Mouse (Mus musculus) midbrain, postnatal 0 days (tissue): ENCODE measurements around the gene Gpsm2. TPM values are rescaled to one million over a fixed set of nuclear protein-coding genes. Genes with fewer than 3 reads are reported as not detected.

ENCODE experiments used
- ATAC-seq: fragments of 200-750 bp; cut with Nextera tagmentation; 2 replicates; pipeline ENCODE4 v1.8.0; 2017; ENCODE audit warnings: moderate number of reproducible peaks, mild to moderate bottlenecking, moderate TSS enrichment, moderate library complexity; ENCODE audit not compliant: low FRiP score
- DNase-seq: peaks from one replicate; pipeline ENCODE4 v3.0.0-alpha.2; 2015; ENCODE audit warnings: low spot score
- H3K27ac ChIP-seq: fragments of 300-500 bp; sonication (generic); 2 replicates; pipeline ENCODE4 v1.5.1; 2014; ENCODE audit warnings: low read depth, mild to moderate bottlenecking, low read length, mixed read lengths
- H3K27me3 ChIP-seq: fragments of 300-500 bp; sonication (generic); 2 replicates; pipeline ENCODE4 v1.6.1; 2014; ENCODE audit warnings: low read length, control low read depth, mixed read lengths; ENCODE audit not compliant: insufficient read depth
- H3K36me3 ChIP-seq: fragments of 300-500 bp; sonication (generic); 2 replicates; pipeline ENCODE4 v1.6.1; 2014; ENCODE audit warnings: low read length, control low read depth, mixed read lengths; ENCODE audit not compliant: insufficient read depth
- H3K4me1 ChIP-seq: fragments of 300-500 bp; sonication (generic); 2 replicates; pipeline ENCODE4 v1.6.1; 2014; ENCODE audit warnings: mild to moderate bottlenecking, control low read depth, antibody characterized with exemption, low read length, mixed read lengths; ENCODE audit not compliant: insufficient read depth
- H3K4me2 ChIP-seq: fragments of 300-500 bp; sonication (generic); 2 replicates; pipeline ENCODE4 v1.6.1; 2014; ENCODE audit warnings: low read depth, mild to moderate bottlenecking, low read length, mixed read lengths; ENCODE audit not compliant: poor library complexity, severe bottlenecking
- H3K4me3 ChIP-seq: fragments of 300-500 bp; sonication (generic); 2 replicates; pipeline ENCODE4 v1.5.1; 2014; ENCODE audit warnings: low read depth, mild to moderate bottlenecking, low read length, moderate library complexity
- H3K9ac ChIP-seq: fragments of 300-500 bp; sonication (generic); replicated peaks from 2 replicates; pipeline ENCODE4 v1.6.1; 2014; ENCODE audit warnings: mild to moderate bottlenecking, low read length, moderate library complexity, mixed read lengths; ENCODE audit not compliant: poor library complexity, severe bottlenecking
- H3K9me3 ChIP-seq: fragments of 300-500 bp; sonication (generic); 2 replicates; pipeline ENCODE4 v1.6.1; 2016; ENCODE audit warnings: low read length, control low read depth
- CTCF ChIP-seq: IDR thresholded peaks from 2 replicates; pipeline ENCODE4 v1.5.1; 2016; ENCODE audit warnings: antibody characterized with exemption, mild to moderate bottlenecking
- WGBS: fragments of 180-500 bp; shearing (Covaris S2); extraction: QIAGEN DNeasy Blood & Tissue Kit; methylation state at CpG from one replicate; pipeline ENCODE4 v1.1.7; 2014; 5-methylcytosine and 5-hydroxymethylcytosine counted together
- polyA plus RNA-seq: library from polyadenylated mRNA; unstranded; fragments of >200 nt; fragmentation: Nextera tagmentation; extraction: Ambion mirVana; gene quantifications from 2 replicates; pipeline ENCODE4 v1.2.1, GENCODE M21; 2015
- total RNA-seq: library from RNA; depleted of rRNA; stranded (reverse); fragments of >200 nt; gene quantifications from 2 replicates; pipeline ENCODE4 v1.2.3, GENCODE M21; 2014; rRNA removed

Gpsm2 gene
- total RNA-seq (8.6 and 10.6 TPM in 2 replicates), polyA plus RNA-seq (12.7 and 13.3 TPM in 2 replicates)

DNA sequence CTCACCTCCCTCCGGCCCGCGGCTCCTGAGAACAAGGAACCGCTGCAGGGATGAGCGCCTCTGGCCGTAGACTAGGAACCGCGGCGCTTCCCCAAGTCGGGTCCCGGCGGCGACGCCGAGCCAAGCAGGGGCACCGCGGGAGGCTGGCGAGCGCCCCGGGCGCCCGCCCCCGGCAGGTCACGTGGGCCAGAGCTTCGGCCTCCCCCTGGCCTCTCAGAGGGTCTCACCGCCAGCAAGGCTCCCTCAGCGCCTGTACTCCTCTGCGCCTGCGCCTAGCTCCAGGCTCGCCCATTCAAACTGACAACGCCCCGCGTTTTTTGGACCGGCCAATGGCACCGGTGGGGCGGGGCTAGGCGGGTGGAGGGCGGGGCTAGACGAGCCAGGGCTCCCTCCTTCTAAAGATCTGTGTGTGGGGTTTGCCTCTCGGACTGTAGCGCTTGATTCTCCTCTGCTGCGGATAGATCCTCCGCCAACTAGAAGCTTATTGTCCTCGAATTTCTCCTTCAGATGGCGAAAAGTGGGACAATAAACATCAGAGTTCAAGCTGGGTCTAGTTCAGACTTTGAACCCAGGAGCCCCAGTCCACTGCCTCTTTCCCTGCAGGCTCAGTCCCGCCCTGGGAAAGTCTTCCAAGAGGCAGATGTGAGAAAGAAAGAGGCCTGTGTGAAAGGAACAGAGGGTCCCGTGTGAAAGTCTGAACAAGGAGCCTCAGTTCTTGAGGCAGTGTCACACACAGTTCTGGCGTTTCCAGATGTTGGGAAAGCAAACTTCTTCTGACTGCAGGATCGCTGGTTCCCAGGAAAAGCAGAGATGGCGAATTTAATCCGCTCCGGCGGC lies at the start of gene Gpsm2:
Gene Gpsm2, minus strand, starts transcription at position 274 of the 837 bp plus-strand sequence.
- Histone ChIP-seq H3K4me3 (peak within 1 kb of the TSS; percentile 87), H3K27ac (peak within 1 kb of the TSS; percentile 76), H3K9ac (peak within 1 kb of the TSS; percentile 70), H3K9me3 (no peaks in the 10 kb centered on the region), H3K36me3 (no peaks in the 10 kb centered on the region), H3K4me2 (peak within 1 kb of the TSS; percentile 78), H3K27me3 (no peaks in the 10 kb centered on the region), H3K4me1 (no peaks in the 10 kb centered on the region)
- WGBS = 2% methylated on average over 53 of the region's 53 CpGs
- no peak for TF ChIP-seq CTCF
- DNase-seq (peak; percentile 97), ATAC-seq (peak; percentile 98)

DNA sequence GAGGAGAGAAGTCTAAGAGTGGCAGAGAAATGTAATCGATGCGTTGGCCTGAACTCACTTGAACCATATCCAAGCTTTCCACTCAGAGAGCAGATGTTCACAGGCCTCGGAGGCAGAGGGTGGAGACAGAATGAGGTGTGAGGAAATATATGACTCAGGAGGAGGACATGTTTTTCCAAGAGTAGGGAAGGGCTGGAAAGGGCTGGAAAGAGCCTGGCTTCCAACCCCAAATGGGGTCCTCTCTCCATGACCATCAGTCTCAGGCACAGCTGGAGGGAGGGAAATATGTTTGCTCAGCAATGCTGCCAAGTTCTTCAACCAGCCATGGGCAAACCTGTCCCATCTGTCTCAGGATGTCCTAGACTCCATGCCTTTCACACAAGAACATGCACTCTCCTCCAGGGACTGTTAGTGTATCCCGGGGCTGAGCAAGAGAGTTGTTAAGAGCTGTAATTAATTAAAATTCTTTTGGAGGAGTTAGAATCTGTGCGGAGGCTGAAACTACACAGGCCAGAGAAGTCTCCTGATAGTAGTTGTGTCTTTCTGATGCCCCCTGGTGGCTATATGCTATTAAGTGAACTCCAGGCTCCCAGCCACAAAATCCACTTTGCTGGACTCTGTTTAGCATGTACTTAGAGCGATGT lies 48.7 kb upstream of the Gpsm2 start:
- Histone ChIP-seq H3K9me3 (no peaks in the 10 kb centered on the region), H3K36me3 (no peaks in the 10 kb centered on the region), H3K27ac (no peak overlapping the region), H3K4me1 (no peaks in the 10 kb centered on the region), H3K27me3 (no peaks in the 10 kb centered on the region), H3K9ac (no peak overlapping the region), H3K4me2 (no peak overlapping the region), H3K4me3 (no peak overlapping the region)
- TF ChIP-seq CTCF = peak; percentile 79
- DNase-seq = peak; percentile 85
- 42% methylated on average over 6 of the region's 6 CpGs for WGBS
- peak; percentile 72 for ATAC-seq

DNA sequence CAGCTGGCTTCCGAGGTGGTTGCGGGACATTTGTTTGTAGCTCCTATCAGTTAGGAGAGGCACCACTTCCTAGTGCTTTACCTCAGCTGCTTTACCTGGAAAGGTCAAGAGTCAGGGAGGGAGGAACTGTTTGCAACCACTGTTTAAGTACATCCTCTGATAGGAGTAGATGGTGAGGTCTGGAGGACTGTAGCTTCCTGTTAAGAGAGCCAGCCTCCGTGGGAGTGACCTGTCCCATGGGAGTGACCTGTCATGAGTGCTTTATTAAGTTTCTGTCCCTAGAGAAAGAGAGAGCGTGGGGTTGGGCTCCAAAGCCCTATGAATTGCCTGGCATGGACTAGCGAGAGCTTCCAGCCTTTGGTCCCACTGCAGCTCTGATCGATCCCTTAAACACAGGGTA lies 47.4 kb upstream of the Gpsm2 start:
- Histone ChIP-seq H3K27me3 (no peaks in the 10 kb centered on the region), H3K36me3 (no peaks in the 10 kb centered on the region), H3K4me3 (no peak overlapping the region), H3K4me1 (no peaks in the 10 kb centered on the region), H3K9me3 (no peaks in the 10 kb centered on the region), H3K27ac (no peak overlapping the region), H3K4me2 (no peak overlapping the region), H3K9ac (no peak overlapping the region)
- DNase-seq (no peak), ATAC-seq (no peak)
- 87% methylated on average over 6 of the region's 6 CpGs for WGBS
- no peak for TF ChIP-seq CTCF

DNA sequence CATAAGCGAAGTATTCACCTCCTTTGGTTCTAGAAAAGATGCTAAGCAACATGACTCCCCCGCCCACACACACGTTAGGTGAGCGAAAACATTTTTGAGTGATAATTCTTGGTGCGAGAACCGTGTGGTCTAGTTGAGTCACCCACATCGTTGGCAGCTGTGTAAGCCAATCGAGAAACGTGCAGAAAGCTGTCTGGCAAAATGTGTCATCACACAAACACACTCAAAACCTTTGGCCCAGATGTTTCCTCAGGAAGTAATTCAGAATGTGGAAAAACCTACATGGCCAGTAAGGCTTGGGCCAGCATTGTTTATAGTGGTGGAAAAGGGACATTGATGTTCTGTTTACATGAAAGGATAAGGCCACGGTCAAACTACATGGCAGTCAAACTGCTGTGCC lies 45.3 kb upstream of the Gpsm2 start:
- WGBS = 87% methylated on average over 10 of the region's 10 CpGs
- Histone ChIP-seq H3K9ac (no peak overlapping the region), H3K4me1 (no peaks in the 10 kb centered on the region), H3K36me3 (no peaks in the 10 kb centered on the region), H3K27ac (no peak overlapping the region), H3K4me2 (no peak overlapping the region), H3K9me3 (no peaks in the 10 kb centered on the region), H3K4me3 (no peak overlapping the region), H3K27me3 (no peaks in the 10 kb centered on the region)
- ATAC-seq = no peak
- no peak for TF ChIP-seq CTCF
- no peak for DNase-seq

DNA sequence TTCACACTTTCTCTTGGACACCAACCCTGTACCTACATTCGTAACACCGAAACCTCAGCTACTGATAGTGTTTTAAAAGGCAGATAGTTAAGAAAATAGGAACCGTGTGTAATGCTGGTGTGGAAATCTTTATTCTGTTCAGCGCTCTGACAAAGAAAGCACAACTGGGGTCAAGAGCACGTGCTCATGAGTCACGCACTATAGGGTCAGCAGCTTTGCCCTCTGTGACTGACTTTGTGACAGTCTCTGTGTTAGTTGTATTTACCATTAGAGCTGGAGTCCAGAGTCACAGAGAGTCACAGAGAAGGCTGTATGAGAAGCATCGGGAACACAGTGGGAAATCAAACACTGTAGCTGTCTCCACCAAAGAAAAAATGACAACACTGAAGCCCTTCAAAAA lies 44.8 kb upstream of the Gpsm2 start:
- DNase-seq = no peak
- Histone ChIP-seq H3K9ac (no peak overlapping the region), H3K4me1 (no peaks in the 10 kb centered on the region), H3K4me3 (no peak overlapping the region), H3K9me3 (no peaks in the 10 kb centered on the region), H3K4me2 (no peak overlapping the region), H3K27me3 (no peaks in the 10 kb centered on the region), H3K36me3 (no peaks in the 10 kb centered on the region), H3K27ac (no peak overlapping the region)
- WGBS = 83% methylated on average over 7 of the region's 7 CpGs
- ATAC-seq = no peak
- TF ChIP-seq CTCF = no peak

DNA sequence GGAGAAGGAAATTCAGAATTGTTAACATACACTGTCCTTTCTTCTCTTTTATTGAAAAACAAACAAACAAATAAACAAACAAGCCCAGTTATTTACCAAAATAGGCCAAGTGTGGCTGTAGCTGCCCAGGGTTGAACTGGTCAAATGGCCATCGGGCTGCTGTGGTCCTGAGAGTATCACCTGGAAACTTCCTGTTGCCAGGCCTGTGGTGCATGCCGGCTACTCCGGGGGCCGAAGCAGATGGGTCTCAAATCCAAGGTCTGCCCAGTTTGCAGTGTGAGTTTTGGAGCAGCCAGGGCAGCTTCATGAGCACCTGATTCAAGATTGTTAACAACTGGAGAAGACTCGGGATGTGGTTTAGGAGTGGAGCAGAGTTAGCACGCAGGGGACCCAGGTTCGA lies 43.4 kb upstream of the Gpsm2 start:
- H3K36me3 ChIP-seq = no peaks in the 10 kb centered on the region
- no peak for ATAC-seq

More for the DNA sequence above, 43.4 kb upstream of the Gpsm2 start:
- no peak overlapping the region for H3K27ac ChIP-seq
- no peak for DNase-seq
- 83% methylated on average over 7 of the region's 7 CpGs for WGBS
- H3K4me2 ChIP-seq = no peak overlapping the region
- H3K9me3 ChIP-seq = no peaks in the 10 kb centered on the region
- no peak overlapping the region for H3K4me3 ChIP-seq
- TF ChIP-seq CTCF = no peak
- no peaks in the 10 kb centered on the region for H3K4me1 ChIP-seq
- H3K27me3 ChIP-seq = no peaks in the 10 kb centered on the region
- no peak overlapping the region for H3K9ac ChIP-seq
